Mouse (Mus musculus) MEL (cell line): ENCODE data around the gene Plekhg6. TPM values are rescaled to one million over a fixed set of nuclear protein-coding genes. Genes with fewer than 3 reads are reported as not detected.

Experiments used
- DNase-seq: peaks from one replicate; pipeline ENCODE4 v3.0.0; 2011; ENCODE audit warnings: low read depth, low spot score
- H3K27ac ChIP-seq: 2 replicates; pipeline ENCODE4 v1.5.1; 2012; ENCODE audit warnings: low read depth, mild to moderate bottlenecking, control low read depth, low read length, moderate library complexity; ENCODE audit not compliant: control insufficient read depth
- H3K27me3 ChIP-seq, 2 experiments: fragments of 150-350 bp in 1 of 2; sonication (generic) in 1 of 2; 2 replicates each; pipeline ENCODE4 v1.6.1; 2012; ENCODE audit warnings: low read length in 2 of 2, mild to moderate bottlenecking in 2 of 2, improper control_type of control experiment in 1 of 2, moderate library complexity in 1 of 2; ENCODE audit not compliant: insufficient read depth in 2 of 2, control insufficient read depth in 1 of 2
- H3K36me3 ChIP-seq, 2 experiments: 2 replicates each; pipeline ENCODE4 v1.6.1; 2012 to 2014; ENCODE audit warnings: low read length in 2 of 2, improper control_type of control experiment in 1 of 2, inconsistent platforms in 1 of 2, mild to moderate bottlenecking in 1 of 2; ENCODE audit not compliant: insufficient read depth in 2 of 2, control insufficient read depth in 1 of 2
- H3K4me1 ChIP-seq, 2 experiments: fragments of 150-350 bp in 1 of 2; sonication (generic) in 1 of 2; 2 replicates each; pipeline ENCODE4 v1.6.1; 2012; ENCODE audit warnings: low read length in 2 of 2, improper control_type of control experiment in 1 of 2, mild to moderate bottlenecking in 1 of 2; ENCODE audit not compliant: insufficient read depth in 2 of 2, control insufficient read depth in 1 of 2
- H3K4me3 ChIP-seq, 2 experiments: fragments of 150-350 bp in 1 of 2; sonication (generic) in 1 of 2; 2 replicates each; pipeline ENCODE4 v1.5.1; 2012; ENCODE audit warnings: low read depth in 2 of 2, low read length in 2 of 2, mild to moderate bottlenecking in 2 of 2, moderate library complexity in 2 of 2, control low read depth in 1 of 2, improper control_type of control experiment in 1 of 2; ENCODE audit not compliant: control insufficient read depth in 1 of 2, insufficient read depth in 1 of 2
- H3K79me2 ChIP-seq: 2 replicates; pipeline ENCODE4 v1.6.1; 2012; ENCODE audit warnings: mild to moderate bottlenecking, low read length, moderate library complexity; ENCODE audit not compliant: control insufficient read depth, poor library complexity, insufficient read depth
- H3K9ac ChIP-seq: 2 replicates; pipeline ENCODE4 v1.6.1; 2012; ENCODE audit warnings: low read depth, mild to moderate bottlenecking, control low read depth, low read length, moderate library complexity; ENCODE audit not compliant: control insufficient read depth, poor library complexity, severe bottlenecking
- H3K9me3 ChIP-seq: fragments of 150-350 bp; sonication (generic); replicated peaks from 2 replicates; pipeline ENCODE4 v1.6.1; 2012; ENCODE audit warnings: mild to moderate bottlenecking, low read length, improper control_type of control experiment, moderate library complexity; ENCODE audit not compliant: insufficient read depth
- CHD1 ChIP-seq: IDR thresholded peaks from 2 replicates; pipeline ENCODE4 v1.6.1; 2012; ENCODE audit warnings: low read depth, mild to moderate bottlenecking, inconsistent platforms, low read length, improper control_type of control experiment
- E2F4 ChIP-seq: IDR thresholded peaks from 2 replicates; pipeline ENCODE4 v1.6.1; 2011; ENCODE audit warnings: low read depth, low read length, improper control_type of control experiment, borderline replicate concordance
- ELF1 ChIP-seq: IDR thresholded peaks from 2 replicates; pipeline ENCODE4 v1.6.1; 2014; ENCODE audit warnings: low read depth, mild to moderate bottlenecking, inconsistent platforms, low read length, improper control_type of control experiment, moderate library complexity
- EP300 ChIP-seq, 2 experiments: IDR thresholded peaks; 2 replicates each; pipeline ENCODE4 v1.6.1; 2011; ENCODE audit warnings: improper control_type of control experiment in 2 of 2, low read length in 2 of 2, low read depth in 1 of 2, mild to moderate bottlenecking in 1 of 2
- GABPA ChIP-seq: IDR thresholded peaks from 2 replicates; pipeline ENCODE4 v1.6.1; 2012; ENCODE audit warnings: low read depth, mild to moderate bottlenecking, inconsistent platforms, low read length, improper control_type of control experiment, moderate library complexity
- JUND ChIP-seq: IDR thresholded peaks from 2 replicates; pipeline ENCODE4 v1.6.1; 2011; ENCODE audit warnings: low read depth, mild to moderate bottlenecking, improper control_type of control experiment, low read length
- KAT2A ChIP-seq: conservative IDR thresholded peaks from 2 replicates; pipeline ENCODE4 v1.6.1; 2012; ENCODE audit warnings: low read depth, low read length, improper control_type of control experiment, inconsistent platforms
- MAZ ChIP-seq: IDR thresholded peaks from 2 replicates; pipeline ENCODE4 v1.6.1; 2012; ENCODE audit warnings: low read depth, mild to moderate bottlenecking, inconsistent platforms, low read length, improper control_type of control experiment
- MXI1 ChIP-seq: IDR thresholded peaks from 2 replicates; pipeline ENCODE4 v1.6.1; 2011; ENCODE audit warnings: mild to moderate bottlenecking, low read depth, low read length, improper control_type of control experiment
- MYC ChIP-seq: IDR thresholded peaks from 2 replicates; pipeline ENCODE4 v1.6.1; 2011; ENCODE audit warnings: low read depth, mild to moderate bottlenecking, low read length, improper control_type of control experiment, moderate library complexity
- NRF1 ChIP-seq: IDR thresholded peaks from 2 replicates; pipeline ENCODE4 v1.6.1; 2014; ENCODE audit warnings: low read depth, mild to moderate bottlenecking, inconsistent platforms, low read length, improper control_type of control experiment, moderate library complexity; ENCODE audit not compliant: poor library complexity, insufficient read depth, severe bottlenecking
- POLR2AphosphoS5 ChIP-seq: IDR thresholded peaks from 2 replicates; pipeline ENCODE4 v1.6.1; 2012; ENCODE audit warnings: low read depth, borderline replicate concordance, mild to moderate bottlenecking, inconsistent platforms, low read length, moderate library complexity, mixed read lengths
- RCOR1 ChIP-seq: IDR thresholded peaks from 2 replicates; pipeline ENCODE4 v1.6.1; 2012; ENCODE audit warnings: low read depth, mild to moderate bottlenecking, inconsistent platforms, low read length, improper control_type of control experiment
- SMC3 ChIP-seq: IDR thresholded peaks from 2 replicates; pipeline ENCODE4 v1.6.1; 2011; ENCODE audit warnings: low read depth, low read length, improper control_type of control experiment
- UBTF ChIP-seq: IDR thresholded peaks from 2 replicates; pipeline ENCODE4 v1.6.1; 2012; ENCODE audit warnings: low read depth, mild to moderate bottlenecking, inconsistent platforms, low read length, improper control_type of control experiment, moderate library complexity, borderline replicate concordance; ENCODE audit not compliant: insufficient read depth
- USF1 ChIP-seq: IDR thresholded peaks from 2 replicates; pipeline ENCODE4 v1.6.1; 2014; ENCODE audit warnings: low read depth, mild to moderate bottlenecking, inconsistent platforms, low read length, improper control_type of control experiment, moderate library complexity
- ZC3H11A ChIP-seq: IDR thresholded peaks from 2 replicates; pipeline ENCODE4 v1.6.1; 2012; ENCODE audit warnings: low read depth, mild to moderate bottlenecking, inconsistent platforms, low read length, improper control_type of control experiment
- ZKSCAN1 ChIP-seq: IDR thresholded peaks from 2 replicates; pipeline ENCODE4 v1.6.1; 2012; ENCODE audit warnings: low read depth, mild to moderate bottlenecking, inconsistent platforms, low read length, improper control_type of control experiment, moderate library complexity
- ZNF384 ChIP-seq: IDR thresholded peaks from 2 replicates; pipeline ENCODE4 v1.6.1; 2012; ENCODE audit warnings: low read depth, mild to moderate bottlenecking, inconsistent platforms, low read length, improper control_type of control experiment
- polyA plus RNA-seq, 2 experiments: library from polyadenylated mRNA; stranded (reverse) in 1 of 2; unstranded in 1 of 2; fragments of >175 nt in 1 of 2; fragments of >200 nt in 1 of 2; gene quantifications; 2 replicates each; pipeline versions ENCODE4 v1.2.1 to v1.2.4; 2012; ENCODE audit warnings: low replicate concordance in 2 of 2, low read depth in 1 of 2; ENCODE audit not compliant: insufficient read length in 2 of 2, insufficient read depth in 1 of 2, missing spikeins in 1 of 2
- total RNA-seq: library from RNA; depleted of rRNA; stranded (reverse); fragments of 300-350 nt; gene quantifications from 2 replicates; pipeline ENCODE4 v1.2.3, GENCODE M21; 2012

The Plekhg6 gene
- total and polyA plus RNA-seq, 3 experiments, result 0.13 TPM; not detected in 2

DNA sequence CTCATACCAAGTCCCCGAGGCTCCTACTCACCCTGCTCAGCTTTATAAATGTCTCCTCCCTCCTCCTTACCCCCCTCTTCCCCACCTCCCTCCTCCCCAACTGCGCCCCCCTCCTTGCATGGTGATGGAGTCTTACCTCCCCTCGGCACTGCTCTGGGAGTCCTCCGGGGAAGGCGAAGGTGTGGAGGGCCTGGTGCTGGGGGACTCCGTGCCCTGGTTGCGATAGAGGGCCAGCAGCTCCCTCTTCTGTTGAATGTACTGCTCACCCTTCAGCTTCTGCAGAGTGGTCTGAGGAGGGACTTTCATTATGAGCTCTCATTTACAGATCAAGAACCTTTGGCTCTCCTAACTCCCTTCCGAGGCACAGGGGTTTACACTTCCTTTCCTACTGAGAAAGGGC, 16.1 kb downstream of the Plekhg6 start:
- Histone ChIP-seq H3K4me1 (peaks cover 2 to 3% of the 10 kb centered on the region in 2 experiments; a peak in 1 of 4 replicates), H3K9me3 (no peaks in the 10 kb centered on the region), H3K27ac (no peak overlapping the region), H3K4me3 (no peak overlapping the region), H3K79me2 (no peaks in the 10 kb centered on the region), H3K9ac (no peak overlapping the region), H3K27me3 (no peaks in the 10 kb centered on the region), H3K36me3 (peaks cover 0 to 2% of the 10 kb centered on the region in 2 experiments; a peak in 1 of 4 replicates)
- no peak for DNase-seq
- TF ChIP-seq ZKSCAN1, result no peak
- no peak for TF ChIP-seq NRF1
- no peak for TF ChIP-seq ELF1
- TF ChIP-seq EP300 (IDR thresholded peaks at IDR 0.05; ENCODE audit: low read depth in 1 of 2, low read length in 2 of 2), result no peak
- TF ChIP-seq MXI1, result no peak
- TF ChIP-seq ZC3H11A, result no peak
- TF ChIP-seq SMC3, result no peak
- no peak for TF ChIP-seq MAZ
- TF ChIP-seq ZNF384, result no peak
- no peak for TF ChIP-seq USF1
- no peak for TF ChIP-seq KAT2A
- no peak for TF ChIP-seq POLR2AphosphoS5
- TF ChIP-seq GABPA, result no peak
- TF ChIP-seq E2F4, result no peak
- TF ChIP-seq JUND, result no peak
- TF ChIP-seq MYC, result no peak
- no peak for TF ChIP-seq RCOR1
- no peak for TF ChIP-seq UBTF
- TF ChIP-seq CHD1, result no peak

DNA sequence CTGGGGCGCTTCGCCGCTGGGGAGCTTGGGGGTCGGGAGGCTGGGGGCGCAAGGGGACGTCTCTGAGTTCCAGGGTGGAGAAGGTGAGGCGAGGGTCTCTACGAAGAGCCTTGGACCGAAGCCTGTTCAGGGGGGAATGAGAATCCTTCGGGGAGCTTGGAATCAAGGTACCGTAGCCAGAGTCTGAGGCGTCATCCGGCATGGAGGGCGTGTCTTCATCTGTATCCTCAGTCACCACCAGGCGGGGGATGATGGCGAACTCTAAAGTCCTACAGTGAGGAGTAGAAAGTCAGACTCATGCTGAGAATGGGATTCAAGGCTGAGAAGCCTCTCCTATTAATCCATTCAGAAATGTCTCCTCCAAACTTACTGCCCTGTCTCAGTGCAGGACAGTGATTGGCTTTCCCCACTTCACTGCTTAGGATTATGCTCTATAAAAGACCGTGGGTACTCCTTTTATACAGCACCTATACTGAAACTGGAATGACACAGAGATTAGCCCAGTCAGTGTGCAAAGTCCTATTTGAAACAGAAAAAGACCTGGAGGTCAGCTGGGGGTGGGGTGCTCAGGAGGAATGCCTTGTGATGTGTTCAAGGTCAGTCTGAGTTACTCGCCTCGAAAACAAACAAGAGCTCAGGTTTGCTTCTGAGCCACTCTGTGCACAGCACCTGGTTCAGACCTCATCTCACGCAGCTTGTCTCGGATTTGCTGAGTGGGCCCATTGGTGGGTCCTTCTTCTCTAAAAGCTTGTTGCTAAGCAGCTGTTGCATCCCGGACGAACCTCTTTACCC, 16.9 kb downstream of the Plekhg6 start:
- H3K27ac ChIP-seq, result no peak overlapping the region
- no peak overlapping the region for H3K4me3 ChIP-seq
- H3K36me3 ChIP-seq, result peaks cover 0 to 2% of the 10 kb centered on the region in 2 experiments; a peak in 1 of 4 replicates
- no peaks in the 10 kb centered on the region for H3K79me2 ChIP-seq
- no peak for DNase-seq
- no peak overlapping the region for H3K9ac ChIP-seq
- peaks cover 2 to 3% of the 10 kb centered on the region in 2 experiments; a peak in 1 of 4 replicates for H3K4me1 ChIP-seq
- no peak for TF ChIP-seq ZNF384
- H3K9me3 ChIP-seq, result no peaks in the 10 kb centered on the region
- no peaks in the 10 kb centered on the region for H3K27me3 ChIP-seq
